Mouse (Mus musculus): ENCODE data around the gene Hoxa6. TPM values are rescaled to one million over a fixed set of nuclear protein-coding genes. Genes with fewer than 3 reads are reported as not detected.

Gene Hoxa6
- polyA plus RNA-seq, 1 experiment from 2014 or later, result not detected

- no peaks in the 10 kb centered on the region for H3K9me3 ChIP-seq (replicated peaks)
- no peak for ATAC-seq (ENCODE audit: insufficient read depth)
- no peaks in the 10 kb centered on the region for H3K36me3 ChIP-seq (replicated peaks)
- peaks cover 99% of the 10 kb centered on the region for H3K27me3 ChIP-seq
- no peak overlapping the region for H3K4me3 ChIP-seq (replicated peaks)
- H3K9ac ChIP-seq, result no peak overlapping the region
- H3K4me2 ChIP-seq, result peak overlapping the region; percentile 36; the same call in 1 of the 2 replicates
- WGBS (ENCODE audit: insufficient replicate concordance), result 29% methylated on average over 7 of the region's 7 CpGs
- no peak overlapping the region for H3K27ac ChIP-seq (replicated peaks)
- H3K4me1 ChIP-seq (replicated peaks), result peaks cover 8% of the 10 kb centered on the region; the same call in 1 of the 2 replicates
These were observed 36.6 kb downstream of the Hoxa6 start for GRCm38 (mm10) chr6:52171938-52172337.

- Histone ChIP-seq H3K9me3 (replicated peaks) (no peaks in the 10 kb centered on the region), H3K27me3 (peaks cover 99% of the 10 kb centered on the region), H3K4me3 (replicated peaks) (no peak overlapping the region), H3K4me1 (replicated peaks) (peaks cover 8% of the 10 kb centered on the region; the same call in 1 of the 2 replicates), H3K27ac (replicated peaks) (no peak overlapping the region), H3K4me2 (no peak overlapping the region), H3K9ac (no peak overlapping the region), H3K36me3 (replicated peaks) (no peaks in the 10 kb centered on the region)
- ATAC-seq (ENCODE audit: insufficient read depth), result no peak
- 26% methylated on average over 4 of the region's 4 CpGs for WGBS (ENCODE audit: insufficient replicate concordance)
These were observed 37.2 kb downstream of the Hoxa6 start for GRCm38 (mm10) chr6:52171331-52171730.

DNA sequence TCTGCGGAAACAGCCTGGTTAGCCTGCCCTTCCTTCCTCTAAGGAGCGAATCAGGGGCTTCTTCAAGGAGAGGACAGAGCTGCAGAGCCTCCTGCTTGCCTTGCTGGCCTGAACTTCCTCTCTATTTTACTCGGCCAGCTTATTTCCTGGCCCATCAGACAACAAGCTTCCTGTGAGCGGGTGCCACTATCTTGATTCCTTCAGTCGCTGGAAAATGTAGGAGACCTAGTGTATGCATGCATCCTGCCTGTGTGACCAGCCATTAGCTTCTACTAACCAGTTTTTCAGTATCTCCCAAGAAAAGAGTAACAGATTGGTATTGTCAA is 37.7 kb downstream of the Hoxa6 start:
- H3K9ac ChIP-seq, result no peak overlapping the region
- WGBS (ENCODE audit: insufficient replicate concordance), result 5% methylated on average over 5 of the region's 5 CpGs
- peak overlapping the region; percentile 23; the same call in 1 of the 2 replicates for H3K4me2 ChIP-seq

GRCm38 (mm10) chr6:52170166-52170897 is 38.2 kb downstream of the Hoxa6 start:
- H3K4me1 ChIP-seq (replicated peaks), result peaks cover 8% of the 10 kb centered on the region; the same call in 1 of the 2 replicates
- ATAC-seq (ENCODE audit: insufficient read depth), result peak; percentile 69
- H3K27me3 ChIP-seq, result peaks cover 99% of the 10 kb centered on the region
- no peak overlapping the region for H3K9ac ChIP-seq
- H3K36me3 ChIP-seq (replicated peaks), result no peaks in the 10 kb centered on the region
- no peak overlapping the region for H3K4me3 ChIP-seq (replicated peaks)
- no peaks in the 10 kb centered on the region for H3K9me3 ChIP-seq (replicated peaks)
- peak overlapping the region; percentile 29; the same call in 1 of the 2 replicates for H3K27ac ChIP-seq (replicated peaks)
- WGBS (ENCODE audit: insufficient replicate concordance), result 10% methylated on average over 40 of the region's 40 CpGs
- peak overlapping the region; percentile 23 for H3K4me2 ChIP-seq

More for the DNA sequence above, 37.7 kb downstream of the Hoxa6 start:
- H3K4me3 ChIP-seq (replicated peaks), result no peak overlapping the region
- ATAC-seq (ENCODE audit: insufficient read depth), result no peak
- H3K36me3 ChIP-seq (replicated peaks), result no peaks in the 10 kb centered on the region
- H3K9me3 ChIP-seq (replicated peaks), result no peaks in the 10 kb centered on the region
- no peak overlapping the region for H3K27ac ChIP-seq (replicated peaks)
- H3K4me1 ChIP-seq (replicated peaks), result peaks cover 8% of the 10 kb centered on the region; the same call in 1 of the 2 replicates
- H3K27me3 ChIP-seq, result peaks cover 99% of the 10 kb centered on the region

- H3K36me3 ChIP-seq (replicated peaks), result no peaks in the 10 kb centered on the region
- WGBS (ENCODE audit: insufficient replicate concordance), result 36% methylated on average over 16 of the region's 16 CpGs
- H3K4me2 ChIP-seq, result no peak overlapping the region
- H3K9me3 ChIP-seq (replicated peaks), result no peaks in the 10 kb centered on the region
- no peak overlapping the region for H3K9ac ChIP-seq
- ATAC-seq (ENCODE audit: insufficient read depth), result no peak
- 0 out of 2 replicates have a peak overlapping the region, but pooled peaks have one; percentile 29 for H3K27ac ChIP-seq (replicated peaks)
- peaks cover 99% of the 10 kb centered on the region for H3K27me3 ChIP-seq
- no peak overlapping the region for H3K4me3 ChIP-seq (replicated peaks)
- H3K4me1 ChIP-seq (replicated peaks), result peaks cover 8% of the 10 kb centered on the region; the same call in 1 of the 2 replicates
These were observed 38.9 kb downstream of the Hoxa6 start for GRCm38 (mm10) chr6:52169499-52170165.

DNA sequence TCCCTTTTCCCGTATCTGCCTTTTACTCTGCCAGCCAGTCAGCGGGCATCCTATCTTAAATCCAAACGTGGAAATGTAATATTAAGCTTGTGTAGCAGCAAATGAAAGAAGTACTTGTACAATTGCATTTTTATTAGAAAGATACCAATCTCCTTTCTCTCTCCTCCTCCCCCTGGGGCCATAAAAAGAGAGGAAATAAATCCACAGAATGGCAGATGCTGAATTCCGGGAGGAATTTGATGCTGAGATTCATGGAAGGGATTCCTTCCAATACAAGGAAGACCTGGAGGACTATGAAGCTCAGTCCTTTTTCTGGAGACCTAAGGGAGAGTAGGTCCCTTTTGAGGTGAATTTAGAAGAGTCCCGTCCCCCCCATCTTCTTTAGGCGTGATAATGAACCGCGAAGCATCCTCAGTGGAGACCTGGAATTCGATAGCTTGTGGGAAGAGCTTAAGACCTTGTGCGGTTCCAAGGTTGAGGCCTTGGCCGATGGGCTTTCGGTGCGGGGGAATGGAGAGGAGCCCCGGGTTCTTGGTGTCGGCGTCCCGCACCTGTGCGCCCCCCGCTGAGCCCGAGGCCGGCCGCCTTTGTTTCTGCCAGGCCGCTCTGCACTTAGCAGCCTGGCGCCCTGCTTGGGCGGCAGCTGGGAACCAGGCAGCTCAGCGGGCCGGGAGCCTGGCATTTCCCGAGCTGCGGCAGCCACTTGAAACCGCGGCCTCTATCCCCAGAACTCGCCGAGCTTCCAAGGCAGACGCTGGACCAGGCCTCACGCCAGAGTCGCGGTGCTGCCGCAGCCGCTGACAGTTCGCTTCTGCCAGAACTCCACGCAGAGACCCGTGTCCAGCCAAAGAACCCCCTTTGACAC is 40.1 kb downstream of the Hoxa6 start:
- no peak for ATAC-seq (ENCODE audit: insufficient read depth)

GRCm38 (mm10) chr6:52167736-52168161 is 40.8 kb downstream of the Hoxa6 start:
- peaks cover 100% of the 10 kb centered on the region for H3K27me3 ChIP-seq
- no peaks in the 10 kb centered on the region for H3K36me3 ChIP-seq (replicated peaks)
- no peaks in the 10 kb centered on the region for H3K9me3 ChIP-seq (replicated peaks)
- 28% methylated on average over 14 of the region's 14 CpGs for WGBS (ENCODE audit: insufficient replicate concordance)
- no peak overlapping the region for H3K27ac ChIP-seq (replicated peaks)
- no peak for ATAC-seq (ENCODE audit: insufficient read depth)
- H3K4me2 ChIP-seq, result no peak overlapping the region
- no peak overlapping the region for H3K9ac ChIP-seq
- peaks cover 7% of the 10 kb centered on the region; the same call in 1 of the 2 replicates for H3K4me1 ChIP-seq (replicated peaks)
- no peak overlapping the region for H3K4me3 ChIP-seq (replicated peaks)

More for the DNA sequence above, 40.1 kb downstream of the Hoxa6 start:
- H3K4me3 ChIP-seq (replicated peaks), result no peak overlapping the region
- no peaks in the 10 kb centered on the region for H3K36me3 ChIP-seq (replicated peaks)
- H3K27ac ChIP-seq (replicated peaks), result no peak overlapping the region
- no peaks in the 10 kb centered on the region for H3K9me3 ChIP-seq (replicated peaks)
- H3K4me2 ChIP-seq, result peak overlapping the region; percentile 23; the same call in 1 of the 2 replicates
- WGBS (ENCODE audit: insufficient replicate concordance), result 26% methylated on average over 42 of the region's 42 CpGs
- peaks cover 8% of the 10 kb centered on the region; the same call in 1 of the 2 replicates for H3K4me1 ChIP-seq (replicated peaks)
- no peak overlapping the region for H3K9ac ChIP-seq
- H3K27me3 ChIP-seq, result peaks cover 100% of the 10 kb centered on the region

DNA sequence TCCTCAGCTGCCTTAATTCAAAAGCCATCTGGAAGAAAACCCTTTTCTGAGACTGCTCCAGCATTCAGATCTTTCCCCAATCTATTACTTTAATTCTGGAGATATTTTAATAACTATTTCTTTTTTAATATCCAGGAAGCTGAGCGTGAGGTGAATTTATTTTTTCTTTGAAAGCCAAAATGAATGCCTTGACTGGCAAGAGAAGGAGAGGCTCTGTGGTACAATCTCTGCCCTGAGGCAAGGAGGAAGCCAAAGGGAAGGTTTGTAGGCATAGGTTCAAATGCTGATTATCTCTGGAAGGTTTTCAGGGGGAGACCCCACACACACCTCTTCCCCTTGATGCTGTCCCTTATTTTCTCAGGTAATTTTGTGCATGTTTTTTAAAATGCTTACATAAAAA is 41.3 kb downstream of the Hoxa6 start:
- Histone ChIP-seq H3K27ac (replicated peaks) (0 out of 2 replicates have a peak overlapping the region, but pooled peaks have one; percentile 11), H3K4me2 (no peak overlapping the region), H3K9ac (no peak overlapping the region), H3K9me3 (replicated peaks) (no peaks in the 10 kb centered on the region), H3K27me3 (peaks cover 99% of the 10 kb centered on the region), H3K36me3 (replicated peaks) (no peaks in the 10 kb centered on the region), H3K4me1 (replicated peaks) (peaks cover 1% of the 10 kb centered on the region; the same call in 1 of the 2 replicates), H3K4me3 (replicated peaks) (no peak overlapping the region)
- ATAC-seq (ENCODE audit: insufficient read depth), result no peak
- 33% methylated on average over 1 of the region's 1 CpGs for WGBS (ENCODE audit: insufficient replicate concordance)

GRCm38 (mm10) chr6:52166431-52167077 is 42.0 kb downstream of the Hoxa6 start:
- 9% methylated on average over 4 of the region's 4 CpGs for WGBS (ENCODE audit: insufficient replicate concordance)
- no peak overlapping the region for H3K9ac ChIP-seq
- ATAC-seq (ENCODE audit: insufficient read depth), result no peak
- 0 out of 2 replicates have a peak overlapping the region, but pooled peaks have one; percentile 11 for H3K27ac ChIP-seq (replicated peaks)
- peaks cover 99% of the 10 kb centered on the region for H3K27me3 ChIP-seq
- H3K4me3 ChIP-seq (replicated peaks), result no peak overlapping the region
- H3K4me1 ChIP-seq (replicated peaks), result no peaks in the 10 kb centered on the region; the same call in 1 of the 2 replicates
- no peaks in the 10 kb centered on the region for H3K9me3 ChIP-seq (replicated peaks)
- H3K4me2 ChIP-seq, result no peak overlapping the region
- H3K36me3 ChIP-seq (replicated peaks), result no peaks in the 10 kb centered on the region

Measured in liver, embryonic 15.5 days (tissue).